Mouse (Mus musculus) CD8-positive naive resting alpha-beta T cell, adult 2 months (primary cell): Measurements from ENCODE around the gene Kmt2e.
A peak's percentile ranks its signal among the peaks of the same experiment; 100 is the strongest.

Experiments used
- DNase-seq, 2 experiments: peaks; one replicate each; pipeline ENCODE4 v3.0.0; 2022; ENCODE audit warnings: low read depth in 2 of 2, low spot score in 2 of 2

The Kmt2e gene

GRCm38 (mm10) chr5:23410040-23410717 lies 24.1 kb upstream of the Kmt2e start:
- no peak for DNase-seq

GRCm38 (mm10) chr5:23410718-23411101 lies 23.5 kb upstream of the Kmt2e start:
- DNase-seq, result no peak

GRCm38 (mm10) chr5:23411640-23412039 lies 22.6 kb upstream of the Kmt2e start:
- no peak for DNase-seq

GRCm38 (mm10) chr5:23412247-23412948 lies 21.8 kb upstream of the Kmt2e start:
- no peak for DNase-seq

- no peak for DNase-seq
Measured at GRCm38 (mm10) chr5:23413058-23413457, 21.2 kb upstream of the Kmt2e start.

- DNase-seq, result no peak
Measured at GRCm38 (mm10) chr5:23413575-23414470, 20.4 kb upstream of the Kmt2e start.

GRCm38 (mm10) chr5:23414490-23415126 lies 19.6 kb upstream of the Kmt2e start:
- no peak for DNase-seq

- DNase-seq, result peak; percentile 43 to 79
Measured at GRCm38 (mm10) chr5:23415571-23416285, 18.5 kb upstream of the Kmt2e start.

- DNase-seq, result no peak
Measured at GRCm38 (mm10) chr5:23416286-23416643, 18.0 kb upstream of the Kmt2e start.

GRCm38 (mm10) chr5:23417716-23418115 lies 16.5 kb upstream of the Kmt2e start:
- no peak for DNase-seq

GRCm38 (mm10) chr5:23418147-23418781 lies 16.0 kb upstream of the Kmt2e start:
- peak; percentile 94 for DNase-seq

GRCm38 (mm10) chr5:23418797-23419595 lies 15.2 kb upstream of the Kmt2e start:
- no peak for DNase-seq

- no peak for DNase-seq
Measured at GRCm38 (mm10) chr5:23419616-23420170, 14.5 kb upstream of the Kmt2e start.

GRCm38 (mm10) chr5:23420410-23420809 lies 13.8 kb upstream of the Kmt2e start:
- no peak for DNase-seq

GRCm38 (mm10) chr5:23421440-23421839 lies 12.8 kb upstream of the Kmt2e start:
- DNase-seq, result no peak

- no peak for DNase-seq
Measured at GRCm38 (mm10) chr5:23423036-23423435, 11.2 kb upstream of the Kmt2e start.

- no peak for DNase-seq
Measured at GRCm38 (mm10) chr5:23427501-23427900, 6.7 kb upstream of the Kmt2e start.

- no peak for DNase-seq
Measured at GRCm38 (mm10) chr5:23431070-23431864, 3.0 kb upstream of the Kmt2e start.
